Mouse (Mus musculus): ENCODE data around the gene Cep89. TPM values are rescaled to one million over a fixed set of nuclear protein-coding genes. Genes with fewer than 3 reads are reported as not detected.

Gene Cep89
- 10 to 100 TPM in 22 of 26 experiments, 1 to 10 TPM in 4; 4.7 to 52.6 (median 34.6) TPM for total RNA-seq (2018; cell fraction: chromatin; rRNA removed)
- total RNA-seq (2018; cell fraction: cytosol; rRNA removed): 1 to 10 TPM; 4.5 to 8.8 (median 6.3) TPM
- 10 to 100 TPM in 16 of 26 experiments, 1 to 10 TPM in 10; 2.9 to 27.0 (median 15.7) TPM for total RNA-seq (2018; cell fraction: nucleus; rRNA removed)
- 4.7 to 9.8 TPM (median 6.2 TPM) in 3 replicates for polyA plus RNA-seq (2018)

DNA sequence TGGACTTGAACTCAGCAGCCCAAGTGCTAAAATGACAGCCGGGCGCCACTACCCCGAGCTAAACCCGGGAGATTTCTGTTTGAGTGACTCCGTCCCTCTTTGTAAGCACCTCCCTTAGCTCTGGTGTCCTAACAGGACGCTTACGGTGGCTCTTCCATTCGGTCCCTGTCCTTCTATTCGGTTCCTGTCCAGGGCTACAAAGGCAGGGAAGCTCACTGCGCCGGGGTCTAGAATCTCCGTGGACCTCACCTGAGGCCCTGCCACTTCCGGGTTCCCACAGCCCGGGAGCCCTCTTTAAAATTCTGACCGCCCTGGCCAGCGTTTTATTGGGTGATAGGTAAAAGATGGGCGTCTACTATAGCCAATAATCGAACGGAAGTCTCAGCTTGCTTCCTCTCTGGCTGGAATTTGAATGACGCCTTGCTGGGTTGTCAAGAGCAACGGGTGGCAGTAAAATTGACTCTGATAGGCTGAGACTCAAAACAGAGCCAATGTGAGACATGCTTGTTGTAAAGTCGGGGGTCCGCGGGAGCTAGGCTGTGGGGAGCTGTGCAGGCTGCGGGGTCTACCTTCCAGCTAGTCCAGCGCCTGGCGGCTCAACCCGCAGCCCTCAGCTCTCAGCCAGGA, at the start of gene Cep89, which contains the start of gene Faap24:
TSS of gene Cep89 (plus strand) at position 494 of the 627 bp plus-strand sequence.
TSS of gene Faap24 (minus strand) at position 295 of the 627 bp plus-strand sequence.
- H3K27ac ChIP-seq: peak within 1 kb of the TSS; percentile 49
- peaks cover 19% of the 10 kb centered on the region; the same call in 1 of the 2 replicates for H3K36me3 ChIP-seq (ENCODE audit: inconsistent target)
- no peaks in the 10 kb centered on the region for H3K79me2 ChIP-seq (ENCODE audit: inconsistent target)
- peak within 1 kb of the TSS; percentile 88 for H3K4me3 ChIP-seq (ENCODE audit: inconsistent target)
- WGBS (ENCODE audit: missing documents): under 1% methylated on average over 28 of the region's 28 CpGs

- Histone ChIP-seq H3K79me2 (ENCODE audit: inconsistent target) (no peaks in the 10 kb centered on the region), H3K27ac (no peak overlapping the region), H3K4me3 (ENCODE audit: inconsistent target) (no peak overlapping the region), H3K36me3 (ENCODE audit: inconsistent target) (no peaks in the 10 kb centered on the region)
- 68% methylated on average over 15 of the region's 18 CpGs for WGBS (ENCODE audit: missing documents)
Measured at GRCm38 (mm10) chr7:35347918-35348700, 48.7 kb upstream of the Cep89 start.

- Histone ChIP-seq H3K36me3 (ENCODE audit: inconsistent target) (no peaks in the 10 kb centered on the region), H3K79me2 (ENCODE audit: inconsistent target) (no peaks in the 10 kb centered on the region), H3K27ac (no peak overlapping the region), H3K4me3 (ENCODE audit: inconsistent target) (no peak overlapping the region)
- 88% methylated on average over 4 of the region's 4 CpGs for WGBS (ENCODE audit: missing documents)
Measured at GRCm38 (mm10) chr7:35349022-35349421, 47.8 kb upstream of the Cep89 start.

GRCm38 (mm10) chr7:35349886-35350684, 46.8 kb upstream of the Cep89 start:
- 94% methylated on average over 8 of the region's 8 CpGs for WGBS (ENCODE audit: missing documents)
- no peaks in the 10 kb centered on the region for H3K79me2 ChIP-seq (ENCODE audit: inconsistent target)
- H3K36me3 ChIP-seq (ENCODE audit: inconsistent target): no peaks in the 10 kb centered on the region
- H3K27ac ChIP-seq: no peak overlapping the region
- H3K4me3 ChIP-seq (ENCODE audit: inconsistent target): no peak overlapping the region

DNA sequence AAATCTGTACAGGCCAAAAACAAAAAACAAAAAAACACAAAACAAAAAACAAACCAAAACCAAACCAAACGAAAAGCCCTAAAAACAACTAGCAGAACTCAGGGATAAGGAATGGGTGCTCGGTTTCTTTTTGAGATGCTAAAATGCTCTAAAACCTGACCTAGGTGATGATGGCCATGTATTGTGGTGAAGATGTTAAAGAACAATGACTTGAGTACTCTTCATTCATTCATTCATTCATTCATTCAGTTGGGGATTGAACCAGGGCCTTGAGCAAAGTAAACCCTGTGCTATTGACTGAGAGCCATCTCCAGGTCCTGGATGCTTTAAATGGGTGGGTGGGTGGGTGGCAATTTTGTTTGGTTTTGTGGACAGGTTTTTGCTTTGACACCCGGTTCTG, 45.7 kb upstream of the Cep89 start:
- H3K36me3 ChIP-seq (ENCODE audit: inconsistent target): no peaks in the 10 kb centered on the region
- H3K79me2 ChIP-seq (ENCODE audit: inconsistent target): no peaks in the 10 kb centered on the region
- no peak overlapping the region for H3K4me3 ChIP-seq (ENCODE audit: inconsistent target)
- 94% methylated on average over 3 of the region's 3 CpGs for WGBS (ENCODE audit: missing documents)
- no peak overlapping the region for H3K27ac ChIP-seq

DNA sequence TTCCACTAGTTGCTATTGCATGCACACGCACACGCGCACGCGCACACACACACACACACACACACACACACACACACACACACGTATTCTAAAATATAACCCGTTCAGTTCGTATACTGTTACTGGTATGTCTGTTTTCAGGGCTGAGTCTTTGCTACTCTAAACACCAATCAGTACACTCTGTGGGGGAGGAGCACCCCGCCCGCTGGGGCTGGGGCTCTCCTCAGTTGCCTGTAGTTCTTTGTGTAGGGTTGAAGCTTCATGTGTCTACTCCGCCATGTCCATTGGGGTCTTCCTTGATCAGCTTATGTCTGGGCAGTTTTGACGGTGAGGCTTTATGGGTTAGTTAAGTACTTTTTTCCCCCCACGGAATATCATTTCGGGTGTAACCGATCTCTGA, 43.5 kb upstream of the Cep89 start:
- no peak overlapping the region for H3K27ac ChIP-seq
- WGBS (ENCODE audit: missing documents): 91% methylated on average over 6 of the region's 15 CpGs
- H3K4me3 ChIP-seq (ENCODE audit: inconsistent target): no peak overlapping the region
- H3K79me2 ChIP-seq (ENCODE audit: inconsistent target): no peaks in the 10 kb centered on the region
- H3K36me3 ChIP-seq (ENCODE audit: inconsistent target): no peaks in the 10 kb centered on the region

- H3K4me3 ChIP-seq (ENCODE audit: inconsistent target): no peak overlapping the region
Measured at GRCm38 (mm10) chr7:35355303-35355872, 41.4 kb upstream of the Cep89 start.

DNA sequence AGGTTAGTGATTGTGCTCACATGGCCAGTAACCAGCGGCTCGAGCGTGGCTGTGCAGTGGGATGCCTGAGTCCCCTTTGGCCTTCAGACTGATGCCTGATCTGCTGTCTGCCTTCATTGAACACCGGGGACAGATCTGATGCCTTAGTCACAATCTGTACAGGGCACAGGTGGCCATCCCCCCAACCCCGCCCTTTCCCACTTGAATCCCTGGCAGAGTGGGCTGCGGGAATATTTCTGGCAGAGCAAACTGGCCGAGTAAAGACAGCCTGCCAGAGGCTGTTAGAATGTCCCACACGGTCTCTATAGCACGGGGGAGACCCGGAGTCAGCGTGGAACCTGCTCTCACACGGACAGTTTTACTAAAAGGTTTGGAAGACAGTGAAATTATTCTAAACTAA, 39.2 kb upstream of the Cep89 start:
- Histone ChIP-seq H3K4me3 (ENCODE audit: inconsistent target) (no peak overlapping the region), H3K36me3 (ENCODE audit: inconsistent target) (no peaks in the 10 kb centered on the region), H3K79me2 (ENCODE audit: inconsistent target) (no peaks in the 10 kb centered on the region), H3K27ac (no peak overlapping the region)
- 94% methylated on average over 12 of the region's 12 CpGs for WGBS (ENCODE audit: missing documents)

More at GRCm38 (mm10) chr7:35355303-35355872, 41.4 kb upstream of the Cep89 start:
- no peaks in the 10 kb centered on the region for H3K79me2 ChIP-seq (ENCODE audit: inconsistent target)
- no peak overlapping the region for H3K27ac ChIP-seq
- H3K36me3 ChIP-seq (ENCODE audit: inconsistent target): no peaks in the 10 kb centered on the region
- WGBS (ENCODE audit: missing documents): 68% methylated on average over 5 of the region's 5 CpGs

DNA sequence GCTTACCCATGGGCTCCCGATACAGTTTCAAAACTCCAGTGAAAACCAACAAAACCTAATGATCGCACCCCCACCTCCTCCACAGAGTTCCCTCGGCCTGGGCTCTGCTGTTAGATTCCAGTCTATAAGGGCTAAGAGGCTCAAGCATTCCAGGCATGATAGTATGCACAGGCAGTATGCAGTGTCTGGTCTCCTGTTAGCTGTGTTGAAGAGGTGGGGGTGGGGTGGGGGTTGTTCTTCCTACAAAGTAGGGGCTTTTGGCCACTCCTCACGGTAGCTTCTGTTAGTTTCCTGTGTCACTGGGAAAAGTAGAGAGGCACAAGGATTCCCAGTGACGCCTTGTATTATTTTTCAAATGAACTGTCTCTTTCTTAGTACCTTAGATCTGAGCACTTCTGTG, 34.6 kb upstream of the Cep89 start:
- Histone ChIP-seq H3K27ac (no peak overlapping the region), H3K79me2 (ENCODE audit: inconsistent target) (no peaks in the 10 kb centered on the region), H3K36me3 (ENCODE audit: inconsistent target) (no peaks in the 10 kb centered on the region), H3K4me3 (ENCODE audit: inconsistent target) (no peak overlapping the region)
- 84% methylated on average over 5 of the region's 5 CpGs for WGBS (ENCODE audit: missing documents)

- Histone ChIP-seq H3K27ac (no peak overlapping the region), H3K4me3 (ENCODE audit: inconsistent target) (no peak overlapping the region), H3K36me3 (ENCODE audit: inconsistent target) (no peaks in the 10 kb centered on the region), H3K79me2 (ENCODE audit: inconsistent target) (no peaks in the 10 kb centered on the region)
- 85% methylated on average over 5 of the region's 5 CpGs for WGBS (ENCODE audit: missing documents)
Measured at GRCm38 (mm10) chr7:35362868-35363267, 34.0 kb upstream of the Cep89 start.

DNA sequence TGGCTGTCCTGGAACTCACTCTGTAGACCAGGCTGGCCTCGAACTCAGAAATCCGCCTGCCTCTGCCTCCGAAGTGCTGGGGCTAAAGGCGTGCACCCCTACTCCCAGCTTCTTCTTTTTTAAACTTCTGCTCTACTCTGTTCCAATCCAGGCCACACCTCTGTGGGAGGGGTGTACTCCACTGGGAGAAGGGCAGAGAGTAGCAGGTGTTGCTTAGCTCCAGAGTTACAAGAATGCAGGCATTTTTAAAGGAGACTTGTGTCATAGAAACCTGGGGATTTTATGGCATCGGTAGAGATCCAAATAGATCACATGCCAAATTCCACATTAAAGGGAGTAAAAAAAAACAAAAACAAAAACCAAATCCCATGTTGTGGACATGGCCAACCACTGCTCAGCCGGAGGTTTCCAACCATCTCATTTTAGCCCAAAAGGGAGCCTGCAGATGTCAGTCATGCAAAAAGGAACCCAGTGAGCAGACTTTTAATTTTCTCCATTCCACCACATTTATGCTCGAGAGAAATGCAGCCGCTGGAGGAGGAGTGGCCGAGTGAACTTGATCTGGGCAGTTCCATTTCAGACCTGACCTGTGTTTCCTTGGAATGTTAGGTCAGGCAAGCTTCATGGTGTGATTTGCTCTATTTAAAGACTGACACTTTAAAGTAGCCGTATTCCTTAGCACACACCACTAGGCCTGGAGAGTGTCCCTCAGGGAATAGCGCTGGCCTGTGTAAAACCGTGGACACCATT, 31.5 kb upstream of the Cep89 start:
- no peaks in the 10 kb centered on the region for H3K36me3 ChIP-seq (ENCODE audit: inconsistent target)
- no peak overlapping the region for H3K27ac ChIP-seq
- WGBS (ENCODE audit: missing documents): 85% methylated on average over 12 of the region's 12 CpGs
- H3K79me2 ChIP-seq (ENCODE audit: inconsistent target): no peaks in the 10 kb centered on the region
- H3K4me3 ChIP-seq (ENCODE audit: inconsistent target): no peak overlapping the region

GRCm38 (mm10) chr7:35371096-35371495, 25.7 kb upstream of the Cep89 start:
- Histone ChIP-seq H3K36me3 (ENCODE audit: inconsistent target) (no peaks in the 10 kb centered on the region), H3K79me2 (ENCODE audit: inconsistent target) (no peaks in the 10 kb centered on the region), H3K27ac (no peak overlapping the region), H3K4me3 (ENCODE audit: inconsistent target) (no peak overlapping the region)
- 92% methylated on average over 14 of the region's 14 CpGs for WGBS (ENCODE audit: missing documents)

GRCm38 (mm10) chr7:35372483-35373017, 24.3 kb upstream of the Cep89 start:
- no peaks in the 10 kb centered on the region for H3K79me2 ChIP-seq (ENCODE audit: inconsistent target)
- no peak overlapping the region for H3K4me3 ChIP-seq (ENCODE audit: inconsistent target)
- WGBS (ENCODE audit: missing documents): 83% methylated on average over 14 of the region's 14 CpGs
- no peak overlapping the region for H3K27ac ChIP-seq
- H3K36me3 ChIP-seq (ENCODE audit: inconsistent target): no peaks in the 10 kb centered on the region
